ENCODE assay signal across 13 mouse cellular contexts in genomic region chr2:17091454-17091853, GRCm38 (mm10).
"Had no signal": no experiment of that assay in that cellular context is flagged by ENCODE, and none has a peak within 500 bp of the region (broad histone marks: within the 10 kb centered on the region; RNA-seq: fewer than 3 reads in every experiment).

No protein-coding gene starts in this region.

- H3K27me3 ChIP-seq: midbrain, embryonic 13.5 days; midbrain, embryonic 15.5 days; neural tube, embryonic 12.5 days; stomach, embryonic 15.5 days had no signal

- H3K4me1 ChIP-seq: midbrain, embryonic 13.5 days; midbrain, embryonic 15.5 days; neural tube, embryonic 12.5 days; stomach, embryonic 15.5 days had no signal

- H3K4me3 ChIP-seq: midbrain, embryonic 13.5 days; midbrain, embryonic 15.5 days; neural tube, embryonic 12.5 days; stomach, embryonic 15.5 days had no signal

- DNase-seq: lung, adult 2 months; lung, postnatal 10 days; right cerebral cortex, postnatal 14 days; thymus, postnatal 14 days; thymus, postnatal 36 days had no signal

- H3K9ac ChIP-seq: liver, embryonic 14.5 days; midbrain, embryonic 13.5 days; midbrain, embryonic 15.5 days; neural tube, embryonic 12.5 days; stomach, embryonic 15.5 days had no signal

- ATAC-seq: midbrain, embryonic 13.5 days; midbrain, embryonic 15.5 days had no signal

- H3K36me3 ChIP-seq: midbrain, embryonic 13.5 days; midbrain, embryonic 15.5 days; neural tube, embryonic 12.5 days; stomach, embryonic 15.5 days had no signal

- H3K9me3 ChIP-seq: midbrain, embryonic 13.5 days; midbrain, embryonic 15.5 days; neural tube, embryonic 12.5 days; stomach, embryonic 15.5 days had no signal

- H3K4me2 ChIP-seq: midbrain, embryonic 11.5 days; midbrain, embryonic 13.5 days; midbrain, embryonic 15.5 days; neural tube, embryonic 12.5 days; stomach, embryonic 15.5 days had no signal

- H3K27ac ChIP-seq: liver, embryonic 14.5 days; macrophage; midbrain, embryonic 13.5 days; midbrain, embryonic 15.5 days; neural tube, embryonic 12.5 days; stomach, embryonic 15.5 days; stomach, postnatal 0 days had no signal
